Mouse (Mus musculus): ENCODE results near the gene Stab2. TPM values are rescaled to one million over a fixed set of nuclear protein-coding genes. Genes with fewer than 3 reads are reported as not detected.

The Stab2 gene
- total RNA-seq, 2 experiments from 2014 or later = 0.17 to 0.40 TPM

GRCm38 (mm10) chr10:86891066-86891465 lies 116.8 kb downstream of the Stab2 start:
- DNase-seq = no peak

GRCm38 (mm10) chr10:86890166-86890930 lies 117.5 kb downstream of the Stab2 start:
- peak; percentile 78 to 80 for DNase-seq

GRCm38 (mm10) chr10:86889440-86889839 lies 118.4 kb downstream of the Stab2 start:
- DNase-seq = peak; percentile 14 to 43

- DNase-seq = no peak
Measured at GRCm38 (mm10) chr10:86886434-86886833, 121.4 kb downstream of the Stab2 start.

GRCm38 (mm10) chr10:86881448-86881847 lies 126.4 kb downstream of the Stab2 start:
- DNase-seq = no peak

GRCm38 (mm10) chr10:86880071-86880806 lies 127.6 kb downstream of the Stab2 start:
- peak; percentile 52 to 59 for DNase-seq

- DNase-seq = no peak
Measured at GRCm38 (mm10) chr10:86878721-86879120, 129.1 kb downstream of the Stab2 start.

- DNase-seq = no peak
Measured at GRCm38 (mm10) chr10:86872591-86872990, 135.2 kb downstream of the Stab2 start.

GRCm38 (mm10) chr10:86872121-86872520 lies 135.7 kb downstream of the Stab2 start:
- no peak for DNase-seq

GRCm38 (mm10) chr10:86863429-86863828 lies 144.4 kb downstream of the Stab2 start:
- DNase-seq = no peak

GRCm38 (mm10) chr10:86862496-86862895 lies 145.3 kb downstream of the Stab2 start:
- DNase-seq = no peak

GRCm38 (mm10) chr10:86860396-86860795 lies 147.4 kb downstream of the Stab2 start:
- no peak for DNase-seq

GRCm38 (mm10) chr10:86853433-86853832 lies 154.4 kb downstream of the Stab2 start:
- no peak for DNase-seq

GRCm38 (mm10) chr10:86852160-86852559 lies 155.7 kb downstream of the Stab2 start:
- DNase-seq = no peak

GRCm38 (mm10) chr10:86849508-86849907 lies 158.3 kb downstream of the Stab2 start:
- DNase-seq = no peak

GRCm38 (mm10) chr10:86849087-86849486 lies 158.7 kb downstream of the Stab2 start:
- DNase-seq = no peak

GRCm38 (mm10) chr10:86846926-86847467 lies 160.8 kb downstream of the Stab2 start:
- no peak for DNase-seq

GRCm38 (mm10) chr10:86842659-86843058 lies 165.2 kb downstream of the Stab2 start:
- no peak for DNase-seq

- DNase-seq = no peak
Measured at GRCm38 (mm10) chr10:86838827-86839226, 169.0 kb downstream of the Stab2 start.

- DNase-seq = no peak
Measured at GRCm38 (mm10) chr10:86836784-86837183, 171.0 kb downstream of the Stab2 start.

- DNase-seq = no peak
Measured at GRCm38 (mm10) chr10:86829515-86829914, 178.3 kb downstream of the Stab2 start.

- DNase-seq = no peak
Measured at GRCm38 (mm10) chr10:86828221-86829135, 179.3 kb downstream of the Stab2 start.

All from adrenal gland, postnatal 36 days (tissue).